Mouse (Mus musculus) forebrain, postnatal 0 days (tissue): ENCODE measurements at regions not wholly inside any gene's neighbourhood (a gene's known extent, or its start where the extent isn't known, plus 50 kb on each side); places are given as distances from the start of the nearest gene placed in this dataset.

Source experiments
- ATAC-seq: fragments of 200-750 bp; cut with Nextera tagmentation; 2 replicates; pipeline ENCODE4 v1.8.0; 2017; ENCODE audit warnings: mild to moderate bottlenecking, moderate library complexity
- DNase-seq: peaks from one replicate; pipeline ENCODE4 v3.0.0-alpha.2; 2015
- H3K27ac ChIP-seq: fragments of 300-500 bp; sonication (generic); 2 replicates; pipeline ENCODE4 v1.5.1; 2014; ENCODE audit warnings: low read depth, mild to moderate bottlenecking, antibody characterized with exemption, low read length, moderate library complexity, mixed read lengths
- H3K27me3 ChIP-seq: fragments of 300-500 bp; sonication (generic); 2 replicates; pipeline ENCODE4 v1.6.1; 2014; ENCODE audit warnings: mild to moderate bottlenecking, low read length, mixed read lengths; ENCODE audit not compliant: insufficient read depth
- H3K36me3 ChIP-seq: fragments of 300-500 bp; sonication (generic); 2 replicates; pipeline ENCODE4 v1.6.1; 2014; ENCODE audit warnings: mild to moderate bottlenecking, moderate library complexity; ENCODE audit not compliant: insufficient read depth
- H3K4me1 ChIP-seq: fragments of 300-500 bp; sonication (generic); 2 replicates; pipeline ENCODE4 v1.6.1; 2014; ENCODE audit warnings: antibody characterized with exemption; ENCODE audit not compliant: insufficient read depth
- H3K4me2 ChIP-seq: fragments of 300-500 bp; sonication (generic); 2 replicates; pipeline ENCODE4 v1.6.1; 2014; ENCODE audit warnings: low read depth, mild to moderate bottlenecking, moderate library complexity
- H3K4me3 ChIP-seq: fragments of 300-500 bp; sonication (generic); 2 replicates; pipeline ENCODE4 v1.5.1; 2014; ENCODE audit warnings: low read depth, low read length, mixed read lengths
- H3K9ac ChIP-seq: fragments of 300-500 bp; sonication (generic); 2 replicates; pipeline ENCODE4 v1.6.1; 2014; ENCODE audit warnings: mild to moderate bottlenecking
- H3K9me3 ChIP-seq: fragments of 300-500 bp; sonication (generic); 2 replicates; pipeline ENCODE4 v1.6.1; 2016; ENCODE audit warnings: low read length
- CTCF ChIP-seq: sonication (generic); IDR thresholded peaks from 2 replicates; pipeline ENCODE4 v1.5.1; 2016; ENCODE audit warnings: antibody characterized with exemption, control low read depth, low read depth
- WGBS: fragments of 180-500 bp; shearing (Covaris S2); extraction: QIAGEN DNeasy Blood & Tissue Kit; methylation state at CpG from one replicate; pipeline ENCODE4 v1.1.7; 2014; 5-methylcytosine and 5-hydroxymethylcytosine counted together

GRCm38 (mm10) chr3:50976141-50976780, 248.0 kb upstream of the Noct start:
- ATAC-seq: no peak
- WGBS: 85% methylated on average over 5 of the region's 5 CpGs

GRCm38 (mm10) chr3:50976818-50977217, 247.4 kb upstream of the Noct start:
- TF ChIP-seq CTCF: no peak
- DNase-seq (no peak), ATAC-seq (no peak)
- no peaks in the 10 kb centered on the region for H3K9me3 ChIP-seq
- no peak overlapping the region for H3K4me2 ChIP-seq
- no peak overlapping the region for H3K27ac ChIP-seq
- no peaks in the 10 kb centered on the region for H3K27me3 ChIP-seq
- H3K4me3 ChIP-seq: no peak overlapping the region
- no peaks in the 10 kb centered on the region for H3K4me1 ChIP-seq
- no peaks in the 10 kb centered on the region for H3K36me3 ChIP-seq
- H3K9ac ChIP-seq: no peak overlapping the region
- 71% methylated on average over 6 of the region's 6 CpGs for WGBS

More at GRCm38 (mm10) chr3:50976141-50976780, 248.0 kb upstream of the Noct start:
- Histone ChIP-seq H3K4me1 (no peaks in the 10 kb centered on the region), H3K36me3 (no peaks in the 10 kb centered on the region), H3K27ac (no peak overlapping the region), H3K9me3 (no peaks in the 10 kb centered on the region), H3K4me3 (no peak overlapping the region), H3K4me2 (no peak overlapping the region), H3K27me3 (no peaks in the 10 kb centered on the region), H3K9ac (no peak overlapping the region)
- no peak for DNase-seq
- TF ChIP-seq CTCF: no peak

- ATAC-seq (no peak), DNase-seq (no peak)
- 83% methylated on average over 5 of the region's 5 CpGs for WGBS
- H3K4me2 ChIP-seq: no peak overlapping the region
- no peaks in the 10 kb centered on the region for H3K9me3 ChIP-seq
- no peak for TF ChIP-seq CTCF
- no peak overlapping the region for H3K4me3 ChIP-seq
- H3K27ac ChIP-seq: no peak overlapping the region
- H3K4me1 ChIP-seq: no peaks in the 10 kb centered on the region
- H3K36me3 ChIP-seq: no peaks in the 10 kb centered on the region
- no peak overlapping the region for H3K9ac ChIP-seq
- no peaks in the 10 kb centered on the region for H3K27me3 ChIP-seq
These were observed 245.6 kb upstream of the Noct start for GRCm38 (mm10) chr3:50978636-50979035.

GRCm38 (mm10) chr3:50979592-50979991, 244.7 kb upstream of the Noct start:
- H3K9ac ChIP-seq: no peak overlapping the region
- no peak overlapping the region for H3K4me2 ChIP-seq
- no peak for DNase-seq
- no peaks in the 10 kb centered on the region for H3K9me3 ChIP-seq
- no peak overlapping the region for H3K27ac ChIP-seq
- no peak for ATAC-seq
- 74% methylated on average over 3 of the region's 3 CpGs for WGBS
- no peaks in the 10 kb centered on the region for H3K4me1 ChIP-seq
- H3K27me3 ChIP-seq: no peaks in the 10 kb centered on the region
- H3K4me3 ChIP-seq: no peak overlapping the region
- no peaks in the 10 kb centered on the region for H3K36me3 ChIP-seq
- TF ChIP-seq CTCF: peak; percentile 34; the same call in 1 of the 2 replicates

GRCm38 (mm10) chr3:50981751-50982150, 242.5 kb upstream of the Noct start:
- H3K4me3 ChIP-seq: no peak overlapping the region
- no peak for TF ChIP-seq CTCF
- no peaks in the 10 kb centered on the region for H3K27me3 ChIP-seq
- 95% methylated on average over 7 of the region's 7 CpGs for WGBS
- no peak for DNase-seq
- no peaks in the 10 kb centered on the region for H3K36me3 ChIP-seq
- no peak overlapping the region for H3K27ac ChIP-seq
- no peak overlapping the region for H3K4me2 ChIP-seq
- H3K4me1 ChIP-seq: no peaks in the 10 kb centered on the region
- no peak overlapping the region for H3K9ac ChIP-seq
- ATAC-seq: no peak
- no peaks in the 10 kb centered on the region for H3K9me3 ChIP-seq

- H3K4me3 ChIP-seq: no peak overlapping the region
- no peaks in the 10 kb centered on the region for H3K4me1 ChIP-seq
- H3K9me3 ChIP-seq: no peaks in the 10 kb centered on the region
- DNase-seq (no peak), ATAC-seq (no peak)
- H3K4me2 ChIP-seq: no peak overlapping the region
- peak overlapping the region; percentile 41 for H3K27ac ChIP-seq
- H3K9ac ChIP-seq: no peak overlapping the region
- no peaks in the 10 kb centered on the region for H3K36me3 ChIP-seq
- no peaks in the 10 kb centered on the region for H3K27me3 ChIP-seq
- WGBS: 54% methylated on average over 9 of the region's 9 CpGs
- no peak for TF ChIP-seq CTCF
These were observed 241.6 kb upstream of the Noct start for GRCm38 (mm10) chr3:50982649-50983048.

GRCm38 (mm10) chr3:50983126-50983525, 241.1 kb upstream of the Noct start:
- no peak for TF ChIP-seq CTCF
- Histone ChIP-seq H3K9ac (no peak overlapping the region), H3K27me3 (no peaks in the 10 kb centered on the region), H3K4me1 (no peaks in the 10 kb centered on the region), H3K9me3 (no peaks in the 10 kb centered on the region), H3K27ac (peak overlapping the region; percentile 36; the same call in 1 of the 2 replicates), H3K4me3 (no peak overlapping the region), H3K36me3 (no peaks in the 10 kb centered on the region), H3K4me2 (no peak overlapping the region)
- ATAC-seq: no peak
- 62% methylated on average over 5 of the region's 5 CpGs for WGBS
- peak; percentile 43 for DNase-seq
